Mouse (Mus musculus) forebrain, embryonic 15.5 days (tissue): ENCODE data around the gene Fignl2. TPM values are rescaled to one million over a fixed set of nuclear protein-coding genes. Genes with fewer than 3 reads are reported as not detected.

ENCODE experiments used
- ATAC-seq: fragments of 200-750 bp; cut with Nextera tagmentation; replicated peaks from 2 replicates; pipeline ENCODE4 v1.8.0; 2017; ENCODE audit warnings: mild to moderate bottlenecking, moderate TSS enrichment, moderate library complexity
- H3K27ac ChIP-seq: fragments of 300-500 bp; sonication (generic); replicated peaks from 2 replicates; pipeline ENCODE4 v1.5.1; 2015; ENCODE audit warnings: mild to moderate bottlenecking, inconsistent platforms
- H3K27me3 ChIP-seq: fragments of 300-500 bp; sonication (generic); 2 replicates; pipeline ENCODE4 v1.6.1; 2015; ENCODE audit warnings: inconsistent platforms
- H3K36me3 ChIP-seq: fragments of 300-500 bp; sonication (generic); 2 replicates; pipeline ENCODE4 v1.6.1; 2015; ENCODE audit warnings: mild to moderate bottlenecking, inconsistent platforms
- H3K4me1 ChIP-seq: fragments of 300-500 bp; sonication (generic); 2 replicates; pipeline ENCODE4 v1.6.1; 2015; ENCODE audit warnings: inconsistent platforms
- H3K4me2 ChIP-seq: fragments of 300-500 bp; sonication (generic); replicated peaks from 2 replicates; pipeline ENCODE4 v1.6.1; 2015; ENCODE audit warnings: mild to moderate bottlenecking, inconsistent platforms
- H3K4me3 ChIP-seq: fragments of 300-500 bp; sonication (generic); 2 replicates; pipeline ENCODE4 v1.5.1; 2015; ENCODE audit warnings: mild to moderate bottlenecking, inconsistent platforms
- H3K9ac ChIP-seq: fragments of 300-500 bp; sonication (generic); replicated peaks from 2 replicates; pipeline ENCODE4 v1.6.1; 2015; ENCODE audit warnings: mild to moderate bottlenecking, inconsistent platforms
- H3K9me3 ChIP-seq: fragments of 300-500 bp; sonication (generic); 2 replicates; pipeline ENCODE4 v1.6.1; 2016; ENCODE audit warnings: inconsistent platforms
- WGBS: fragments of 180-500 bp; shearing (Covaris S2); methylation state at CpG from one replicate; pipeline ENCODE4 v1.1.7; 2015; ENCODE audit warnings: mixed read lengths; 5-methylcytosine and 5-hydroxymethylcytosine counted together
- polyA plus RNA-seq: library from polyadenylated mRNA; unstranded; fragments of >200 nt; fragmentation: Nextera tagmentation; extraction: Ambion mirVana; gene quantifications from 2 replicates; pipeline ENCODE4 v1.2.1, GENCODE M21; 2015

The Fignl2 gene
- polyA plus RNA-seq, 1 experiment from 2014 or later: not detected

DNA sequence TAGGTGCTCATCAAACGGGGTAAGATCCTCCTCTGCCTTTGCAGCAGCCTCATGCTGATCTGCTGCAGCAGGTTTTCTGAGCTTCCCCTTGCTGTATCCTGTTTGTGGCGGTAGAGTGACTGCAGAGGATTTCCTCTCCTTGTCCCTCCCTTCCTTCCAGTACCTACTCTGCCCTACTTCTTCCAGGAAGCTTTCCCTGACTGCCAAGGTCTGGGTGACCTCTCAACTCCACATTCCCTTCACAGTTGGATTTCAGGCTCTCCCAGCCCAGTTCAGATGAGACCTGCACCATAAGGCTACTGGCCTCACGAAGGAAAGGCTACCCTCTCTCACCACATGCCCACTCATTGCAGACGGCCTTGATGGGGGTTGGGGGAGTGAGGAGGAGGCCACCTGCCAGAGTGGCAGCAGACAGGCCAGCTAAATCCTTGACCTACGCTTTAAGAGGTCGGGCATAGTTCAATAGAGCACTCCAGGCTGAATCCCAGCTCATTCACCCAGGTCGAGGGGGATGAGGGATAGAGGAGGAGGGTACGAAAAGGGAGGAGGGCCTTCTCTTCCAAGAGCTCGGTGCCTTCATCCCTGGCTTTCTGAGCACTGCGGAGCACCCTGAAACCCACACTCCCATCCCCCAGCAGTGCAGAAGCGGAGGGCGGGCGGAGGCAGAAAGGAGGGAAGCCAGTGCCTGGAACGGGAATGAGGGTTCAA lies 13.9 kb upstream of the Fignl2 start:
- WGBS: 33% methylated on average over 14 of the region's 14 CpGs
- Histone ChIP-seq H3K4me3 (0 out of 2 replicates have a peak overlapping the region, but pooled peaks have one; percentile 7), H3K4me2 (peak overlapping the region; percentile 31), H3K9ac (peak overlapping the region; percentile 16; the same call in 1 of the 2 replicates), H3K27me3 (no peaks in the 10 kb centered on the region), H3K27ac (0 out of 2 replicates have a peak overlapping the region, but pooled peaks have one; percentile 28), H3K36me3 (no peaks in the 10 kb centered on the region), H3K9me3 (no peaks in the 10 kb centered on the region), H3K4me1 (peaks cover 16% of the 10 kb centered on the region)
- ATAC-seq: no peak; the same call in 1 of the 2 replicates

DNA sequence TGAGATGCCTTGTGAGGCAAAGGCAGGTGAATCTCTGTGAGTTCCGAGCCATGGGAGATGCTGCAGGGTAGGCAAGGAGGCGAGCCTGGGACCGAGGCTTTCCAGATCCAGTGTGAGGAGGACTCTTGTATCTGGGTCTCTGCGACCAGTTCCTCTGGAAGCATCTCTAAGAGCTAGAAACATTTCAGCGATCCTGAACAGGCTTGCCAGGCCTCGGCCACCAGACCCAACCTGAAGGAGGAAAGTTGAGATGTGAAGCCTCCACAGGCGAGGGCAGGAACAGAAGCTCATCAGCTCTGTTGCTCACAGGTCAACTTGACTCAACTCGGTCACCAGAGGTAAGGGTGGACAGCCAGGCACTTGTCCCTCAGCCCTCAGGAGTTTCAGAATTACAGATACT lies 13.2 kb upstream of the Fignl2 start:
- H3K9ac ChIP-seq: no peak overlapping the region
- ATAC-seq: no peak
- WGBS: 94% methylated on average over 8 of the region's 8 CpGs
- no peaks in the 10 kb centered on the region for H3K36me3 ChIP-seq
- H3K4me3 ChIP-seq: no peak overlapping the region
- peaks cover 16% of the 10 kb centered on the region for H3K4me1 ChIP-seq
- no peak overlapping the region for H3K4me2 ChIP-seq
- H3K27me3 ChIP-seq: no peaks in the 10 kb centered on the region
- H3K9me3 ChIP-seq: no peaks in the 10 kb centered on the region
- no peak overlapping the region for H3K27ac ChIP-seq

DNA sequence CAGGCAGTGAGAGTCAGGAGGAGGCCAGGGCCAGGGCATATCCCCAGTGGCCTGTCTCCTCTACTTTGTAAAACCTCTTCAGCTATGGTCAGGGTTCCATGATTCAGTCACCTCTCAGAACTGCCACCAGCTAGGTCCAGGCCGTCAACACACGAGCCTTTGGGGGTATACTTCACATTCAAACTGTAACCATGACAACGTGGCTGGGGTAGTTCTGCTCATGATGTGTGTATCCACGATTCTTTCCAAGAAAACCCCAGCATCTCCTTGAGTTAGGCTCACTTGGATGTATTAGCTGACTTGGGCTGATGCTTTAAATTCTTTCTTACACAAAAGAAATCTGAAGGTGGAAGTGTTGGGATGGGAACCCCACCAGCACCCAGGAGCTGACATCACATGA lies 9.9 kb upstream of the Fignl2 start:
- no peaks in the 10 kb centered on the region for H3K36me3 ChIP-seq
- no peak for ATAC-seq
- H3K27ac ChIP-seq: no peak overlapping the region
- 45% methylated on average over 4 of the region's 4 CpGs for WGBS
- H3K4me2 ChIP-seq: no peak overlapping the region
- no peak overlapping the region for H3K9ac ChIP-seq
- H3K9me3 ChIP-seq: no peaks in the 10 kb centered on the region
- H3K4me3 ChIP-seq: no peak overlapping the region
- H3K4me1 ChIP-seq: peaks cover 13% of the 10 kb centered on the region
- H3K27me3 ChIP-seq: no peaks in the 10 kb centered on the region

DNA sequence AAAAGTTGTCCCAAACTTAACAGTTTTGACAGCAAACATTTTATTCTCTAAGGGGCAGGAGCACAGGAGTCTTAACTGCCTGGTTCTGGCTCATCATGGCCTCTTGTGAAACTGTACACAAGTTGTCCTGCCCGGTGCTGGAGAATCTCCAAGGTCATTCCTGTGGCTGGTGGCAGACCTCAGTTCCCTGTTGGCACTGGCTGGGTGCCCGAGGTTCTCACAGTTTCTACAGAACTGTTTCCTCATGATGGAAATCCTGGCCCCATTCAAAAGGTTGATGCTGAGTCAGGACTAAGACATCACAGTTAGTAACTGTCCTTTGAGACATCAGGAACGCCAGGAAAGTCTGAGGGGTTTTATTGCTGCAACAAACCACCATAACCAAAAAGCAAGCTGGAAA lies 8.6 kb upstream of the Fignl2 start:
- no peak overlapping the region for H3K9ac ChIP-seq
- H3K9me3 ChIP-seq: no peaks in the 10 kb centered on the region
- H3K36me3 ChIP-seq: no peaks in the 10 kb centered on the region
- no peak overlapping the region for H3K4me3 ChIP-seq
- H3K27ac ChIP-seq: no peak overlapping the region
- no peak for ATAC-seq
- 70% methylated on average over 3 of the region's 3 CpGs for WGBS
- 0 out of 2 replicates have a peak, but pooled peaks cover 2% of the 10 kb centered on the region for H3K4me1 ChIP-seq
- H3K4me2 ChIP-seq: no peak overlapping the region
- no peaks in the 10 kb centered on the region for H3K27me3 ChIP-seq

DNA sequence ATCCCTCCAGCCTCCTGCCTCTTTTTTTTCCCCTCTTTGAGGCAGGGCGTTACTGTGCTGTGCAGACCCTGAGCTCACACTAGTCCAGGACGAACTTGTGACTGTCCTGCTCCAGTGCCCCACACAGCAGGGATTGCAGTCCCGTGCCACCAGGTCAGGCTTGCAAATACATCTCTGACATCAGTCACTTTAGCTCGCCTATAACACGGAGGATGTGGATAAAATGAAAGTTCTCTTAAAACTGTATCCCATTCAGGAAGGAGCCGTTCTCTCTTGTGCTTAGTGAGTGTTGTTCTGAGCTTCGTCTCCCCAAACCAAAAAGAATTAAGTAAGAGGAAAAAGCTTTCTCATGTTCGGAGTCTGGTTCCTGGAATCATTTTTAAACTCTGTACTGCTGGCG lies 8.1 kb upstream of the Fignl2 start:
- H3K27ac ChIP-seq: no peak overlapping the region
- no peak overlapping the region for H3K4me2 ChIP-seq
- 76% methylated on average over 9 of the region's 9 CpGs for WGBS
- H3K4me1 ChIP-seq: 0 out of 2 replicates have a peak, but pooled peaks cover 2% of the 10 kb centered on the region
- no peaks in the 10 kb centered on the region for H3K27me3 ChIP-seq
- ATAC-seq: no peak
- H3K36me3 ChIP-seq: no peaks in the 10 kb centered on the region
- no peak overlapping the region for H3K4me3 ChIP-seq
- no peaks in the 10 kb centered on the region for H3K9me3 ChIP-seq
- H3K9ac ChIP-seq: no peak overlapping the region

DNA sequence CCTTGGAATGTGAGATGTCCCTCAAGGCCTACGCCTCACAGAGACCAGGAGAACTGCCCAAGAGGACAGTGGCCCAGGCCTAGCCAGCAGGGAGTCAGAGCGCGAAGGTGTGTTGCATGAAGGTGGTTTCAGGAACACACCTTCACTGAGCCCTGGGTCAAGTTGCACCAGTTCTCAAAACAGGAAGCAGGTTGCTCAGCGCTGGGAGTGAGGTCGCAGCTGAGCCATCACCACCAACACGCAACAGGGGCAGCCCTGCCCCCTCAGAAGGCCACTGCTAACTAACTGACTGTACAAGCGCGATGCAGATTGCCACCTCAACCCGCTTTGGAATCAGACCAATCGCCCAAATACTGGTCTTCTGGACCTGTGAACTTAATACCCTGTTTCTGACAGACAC lies 6.1 kb upstream of the Fignl2 start:
- Histone ChIP-seq H3K4me3 (no peak overlapping the region), H3K9ac (no peak overlapping the region), H3K27ac (no peak overlapping the region), H3K4me1 (0 out of 2 replicates have a peak, but pooled peaks cover 2% of the 10 kb centered on the region), H3K36me3 (no peaks in the 10 kb centered on the region), H3K4me2 (no peak overlapping the region), H3K9me3 (no peaks in the 10 kb centered on the region), H3K27me3 (no peaks in the 10 kb centered on the region)
- WGBS: 87% methylated on average over 10 of the region's 10 CpGs
- no peak for ATAC-seq

DNA sequence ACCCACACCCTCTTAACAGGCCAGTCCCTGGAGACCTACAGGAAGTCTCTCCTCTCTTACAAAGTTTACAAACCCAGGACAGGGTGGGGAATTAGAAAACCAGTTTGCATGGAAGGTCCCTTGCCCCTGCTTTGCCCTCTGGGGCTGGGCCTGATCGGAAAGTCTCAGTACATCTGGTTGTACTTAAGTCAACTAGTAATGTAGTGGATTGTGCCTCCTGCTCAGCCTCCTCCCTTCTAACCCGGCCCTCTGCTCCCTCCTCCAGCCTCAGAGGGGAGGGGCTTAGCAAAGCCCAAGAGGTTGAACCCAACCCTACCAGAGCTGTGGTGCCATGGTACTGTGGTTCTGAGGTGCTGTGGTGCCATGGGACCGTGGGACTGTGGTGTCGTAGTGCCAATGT lies 3.9 kb upstream of the Fignl2 start:
- ATAC-seq: no peak
- H3K36me3 ChIP-seq: no peaks in the 10 kb centered on the region

DNA sequence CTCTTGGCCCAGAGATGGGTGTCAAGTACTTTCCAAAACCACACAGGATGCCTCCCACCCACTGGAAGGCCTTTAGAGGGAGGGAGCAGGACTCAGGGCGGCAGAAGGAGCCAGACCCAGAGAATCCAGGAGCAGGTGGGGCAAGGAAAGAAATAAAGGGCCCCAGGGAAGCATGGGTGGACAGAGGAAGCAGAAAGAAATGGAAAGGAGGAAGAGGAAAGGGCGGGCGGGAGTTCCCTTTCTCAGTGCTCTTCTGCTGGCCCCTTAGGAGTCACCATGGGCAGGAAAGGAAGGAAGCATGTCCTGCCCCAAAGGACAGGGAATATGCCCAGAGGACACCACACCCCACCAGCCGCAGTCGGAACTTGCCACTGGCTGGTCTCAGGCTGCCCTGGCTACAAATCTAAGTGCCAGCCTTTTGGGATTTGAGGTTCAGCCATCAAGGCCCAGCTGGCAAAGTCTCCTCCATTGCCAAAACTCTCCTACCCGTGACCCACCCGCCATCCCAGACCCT lies 2.7 kb upstream of the Fignl2 start:
- peaks cover 11% of the 10 kb centered on the region; the same call in 1 of the 2 replicates for H3K27me3 ChIP-seq
- no peaks in the 10 kb centered on the region for H3K9me3 ChIP-seq
- H3K4me3 ChIP-seq: no peak overlapping the region
- no peak overlapping the region for H3K27ac ChIP-seq
- H3K4me1 ChIP-seq: peaks cover 29% of the 10 kb centered on the region
- no peak for ATAC-seq
- no peaks in the 10 kb centered on the region for H3K36me3 ChIP-seq
- no peak overlapping the region for H3K4me2 ChIP-seq
- H3K9ac ChIP-seq: no peak overlapping the region
- WGBS: 86% methylated on average over 7 of the region's 7 CpGs

More for the DNA sequence above, 3.9 kb upstream of the Fignl2 start:
- peaks cover 8% of the 10 kb centered on the region; the same call in 1 of the 2 replicates for H3K27me3 ChIP-seq
- no peak overlapping the region for H3K4me3 ChIP-seq
- H3K4me1 ChIP-seq: peaks cover 17% of the 10 kb centered on the region
- H3K4me2 ChIP-seq: no peak overlapping the region
- 64% methylated on average over 4 of the region's 4 CpGs for WGBS
- H3K9ac ChIP-seq: no peak overlapping the region
- no peak overlapping the region for H3K27ac ChIP-seq
- H3K9me3 ChIP-seq: no peaks in the 10 kb centered on the region

DNA sequence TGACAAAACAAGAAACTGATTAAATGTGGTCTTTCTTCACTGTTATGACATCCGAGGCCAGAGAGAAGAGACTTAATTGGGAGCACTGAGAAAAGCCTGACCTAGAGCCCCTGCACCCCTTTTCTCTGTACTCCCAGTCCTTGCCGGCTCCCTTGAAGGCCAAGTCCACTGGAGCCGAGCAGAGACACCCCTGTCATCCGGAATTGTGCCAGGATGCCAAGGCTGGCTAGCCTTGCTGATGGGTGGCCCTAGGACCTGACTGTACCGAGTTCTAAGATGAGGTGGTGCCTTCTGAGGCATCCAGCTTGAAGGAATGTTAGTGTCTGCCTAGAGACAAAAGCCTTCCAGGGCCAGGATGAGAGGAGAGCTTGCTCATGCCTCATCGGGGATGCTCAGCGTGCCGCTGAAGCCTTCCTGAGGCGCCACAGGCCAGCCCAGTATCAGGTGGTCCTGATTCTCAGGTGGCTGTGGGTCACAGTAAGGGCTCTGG lies 1.7 kb upstream of the Fignl2 start:
- WGBS: 75% methylated on average over 9 of the region's 9 CpGs
- ATAC-seq: no peak
- Histone ChIP-seq H3K9ac (no peak overlapping the region), H3K4me2 (no peak overlapping the region), H3K9me3 (no peaks in the 10 kb centered on the region), H3K27me3 (peaks cover 13% of the 10 kb centered on the region; the same call in 1 of the 2 replicates), H3K27ac (no peak overlapping the region), H3K36me3 (no peaks in the 10 kb centered on the region), H3K4me1 (peaks cover 32% of the 10 kb centered on the region), H3K4me3 (no peak overlapping the region)

DNA sequence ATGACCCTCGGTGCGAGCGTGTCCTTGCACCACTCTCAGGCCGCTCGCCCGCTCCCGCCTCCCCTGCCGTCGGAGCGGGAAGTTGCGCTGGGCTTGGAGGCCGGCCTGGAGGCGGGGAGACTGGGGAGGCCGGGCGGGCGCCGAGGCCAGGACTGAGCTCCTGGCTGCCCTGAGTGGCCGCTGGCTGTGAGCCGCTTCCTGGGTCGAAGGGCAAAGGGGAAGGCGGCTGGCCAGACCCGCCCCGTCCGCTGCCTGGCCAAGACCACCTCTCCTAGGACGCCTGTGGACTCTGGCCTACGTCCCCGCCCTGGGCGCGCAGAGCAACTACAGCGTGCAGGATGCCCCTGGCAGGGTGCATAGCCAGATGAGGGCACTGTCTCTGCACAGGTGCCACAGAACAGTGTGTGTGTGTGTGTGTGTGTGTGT lies 377 bp upstream of the Fignl2 start:
- H3K9me3 ChIP-seq: no peaks in the 10 kb centered on the region
- peak; percentile 68 for ATAC-seq
- 3% methylated on average over 30 of the region's 30 CpGs for WGBS
- H3K9ac ChIP-seq: peak overlapping the region; percentile 49; the same call in 1 of the 2 replicates
- H3K27me3 ChIP-seq: peaks cover 13% of the 10 kb centered on the region; the same call in 1 of the 2 replicates
- H3K4me3 ChIP-seq: peak overlapping the region; percentile 49
- peaks cover 32% of the 10 kb centered on the region for H3K4me1 ChIP-seq
- no peaks in the 10 kb centered on the region for H3K36me3 ChIP-seq
- no peak overlapping the region for H3K27ac ChIP-seq
- peak overlapping the region; percentile 81 for H3K4me2 ChIP-seq

DNA sequence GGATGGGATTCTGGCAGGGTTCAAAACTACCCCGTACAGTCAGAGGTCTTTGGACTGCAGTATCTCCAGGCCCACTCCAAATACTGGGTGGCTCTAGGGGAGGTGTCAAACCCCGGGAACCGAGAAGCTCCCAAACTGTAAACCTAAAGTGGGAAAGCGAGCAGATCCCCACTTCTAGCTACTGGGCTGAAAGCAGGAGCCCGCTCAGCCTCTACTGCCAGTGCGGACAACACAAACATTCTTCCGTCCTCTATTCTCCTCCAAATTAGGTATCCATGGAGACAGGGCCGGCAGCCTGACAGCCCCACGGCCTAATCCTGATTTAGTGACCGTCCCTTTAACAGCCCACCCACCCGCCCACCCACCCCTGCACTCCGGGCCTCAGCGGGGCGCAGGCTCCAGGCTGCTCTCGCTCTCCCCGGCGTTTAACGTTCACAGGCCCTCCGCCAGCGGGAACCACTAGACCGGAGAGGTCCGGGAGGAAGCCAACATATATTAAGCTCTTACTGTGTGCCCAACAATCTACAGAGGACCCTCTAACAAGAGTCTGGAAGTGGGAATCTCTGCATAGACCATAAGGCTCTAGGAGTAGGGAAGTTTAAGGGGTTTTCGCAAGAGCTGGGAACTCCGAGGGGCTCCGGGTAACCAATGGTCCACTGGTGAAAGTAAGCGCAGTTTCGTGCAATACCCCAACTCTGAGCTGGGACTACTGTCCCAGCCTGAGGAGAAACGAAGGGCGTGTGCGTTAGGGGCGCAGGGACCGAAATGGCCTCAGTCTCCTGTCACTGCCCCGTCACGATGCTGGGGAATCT lies 1.2 kb downstream of the Fignl2 start:
- no peak overlapping the region for H3K27ac ChIP-seq
- H3K4me1 ChIP-seq: peaks cover 32% of the 10 kb centered on the region
- H3K4me2 ChIP-seq: peak overlapping the region; percentile 81
- no peak for ATAC-seq
- H3K27me3 ChIP-seq: peaks cover 13% of the 10 kb centered on the region; the same call in 1 of the 2 replicates
- H3K9ac ChIP-seq: peak overlapping the region; percentile 49; the same call in 1 of the 2 replicates
- no peaks in the 10 kb centered on the region for H3K9me3 ChIP-seq
- 2% methylated on average over 34 of the region's 34 CpGs for WGBS
- H3K4me3 ChIP-seq: peak overlapping the region; percentile 49
- no peaks in the 10 kb centered on the region for H3K36me3 ChIP-seq
